Mouse (Mus musculus): Measurements from ENCODE around the gene Zfp30.

Gene Zfp30

GRCm38 (mm10) chr7:29836816-29837215, 53.0 kb downstream of the Zfp30 start:
- no peak for DNase-seq

- DNase-seq: no peak
Observed at GRCm38 (mm10) chr7:29839256-29839655, 55.5 kb downstream of the Zfp30 start.

GRCm38 (mm10) chr7:29842105-29842504, 58.3 kb downstream of the Zfp30 start:
- no peak for DNase-seq

Data from lung, postnatal 14 days (tissue).